Mouse (Mus musculus): ENCODE measurements around the gene Bmp2k.

DNA sequence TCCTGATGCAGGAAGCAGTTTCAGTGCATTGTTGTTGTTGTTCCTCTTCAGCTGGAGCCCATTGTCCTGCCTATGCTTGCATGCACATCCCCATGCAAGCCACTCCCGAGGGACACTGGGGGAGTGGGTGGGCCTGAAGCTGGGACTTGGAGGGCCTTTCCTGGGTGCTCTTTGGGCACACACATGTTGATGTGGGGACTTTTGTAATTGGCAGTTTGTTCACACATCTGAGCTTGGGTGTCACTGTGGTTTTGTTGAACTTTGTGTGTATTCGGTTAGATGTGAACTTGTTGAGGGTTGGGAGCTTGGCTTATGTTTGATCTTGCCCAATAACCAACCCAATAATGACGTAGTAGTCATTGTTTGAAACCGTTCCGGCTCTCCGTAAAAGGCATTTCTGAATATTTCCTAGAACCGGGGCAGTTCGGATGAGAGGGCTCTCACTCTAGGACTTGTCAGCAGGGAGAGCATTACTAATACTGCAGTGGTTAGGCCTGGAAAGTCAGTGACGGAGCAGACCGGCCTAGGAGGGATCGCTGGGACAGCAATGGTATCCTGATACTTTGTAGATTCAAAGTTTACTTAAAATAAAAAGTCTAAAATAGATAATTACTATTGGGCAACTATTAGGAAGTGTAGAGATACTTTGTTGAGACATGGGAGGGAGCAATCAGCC, 78.1 kb downstream of the Bmp2k start:
- TF ChIP-seq MAX (IDR thresholded peaks at IDR 0.05) (no peak), CTCF (IDR thresholded peaks at IDR 0.05; ENCODE audit: control insufficient read depth, insufficient read depth, insufficient read length) (no peak), USF1 (IDR thresholded peaks at IDR 0.05; ENCODE audit: low read depth) (no peak), CEBPB (IDR thresholded peaks at IDR 0.05; ENCODE audit: low read depth) (no peak), FOSL1 (IDR thresholded peaks at IDR 0.05; ENCODE audit: insufficient read depth, low read length, poor library complexity, severe bottlenecking) (no peak), MYOD1 (IDR thresholded peaks at IDR 0.05; ENCODE audit: control insufficient read depth, insufficient read length, low read depth) (no peak)

All from C2C12 (cell line).